Mouse (Mus musculus): Measurements from ENCODE around the gene Calm3.
"Not testable (repeated sequence)": the region's sequence is repeated elsewhere in the genome, so short reads cannot be mapped to it uniquely, and the experiment has no call there.

Calm3 gene

DNA sequence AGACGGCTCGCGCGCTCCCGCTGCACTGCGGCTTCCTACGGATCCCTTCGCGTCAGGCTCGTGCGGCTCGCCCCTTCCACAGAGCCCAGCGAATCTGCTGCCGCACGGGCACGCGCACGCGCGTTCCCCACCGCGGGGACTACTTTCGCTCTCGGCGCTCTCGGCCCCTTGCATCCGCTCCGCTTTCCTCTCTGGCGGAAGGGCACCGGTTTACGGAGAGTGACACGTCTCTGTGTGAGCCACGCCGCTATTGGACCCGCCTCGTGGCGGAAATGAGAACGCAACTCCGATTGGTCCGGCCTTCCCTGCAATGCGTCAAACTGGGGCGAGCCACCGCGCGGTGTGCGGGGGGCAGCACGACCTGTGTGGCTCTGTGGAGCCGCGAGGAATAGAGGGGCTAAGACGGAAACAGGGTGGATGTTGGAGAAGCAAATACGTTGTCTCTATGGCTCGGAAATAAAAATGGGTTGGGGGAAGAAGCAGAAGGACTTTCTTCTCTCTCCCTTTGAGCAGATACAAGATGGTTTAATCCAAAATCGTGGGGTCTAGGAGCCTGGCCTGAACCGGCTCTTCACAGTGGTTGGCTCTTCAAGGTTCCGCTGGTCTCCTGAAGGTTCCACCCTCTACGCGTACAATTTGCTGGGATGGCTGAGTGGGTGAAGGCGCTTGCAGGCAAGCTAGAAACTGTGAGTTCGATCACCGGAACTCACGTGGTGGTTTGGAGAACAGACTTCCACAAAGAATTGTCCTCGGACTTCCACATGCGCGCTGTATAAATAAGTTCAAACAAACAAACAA lies at the start of gene Calm3:
TSS of gene Calm3 (minus strand) at position 78 of the 798 bp plus-strand sequence.
- peak; percentile 99 to 100 for DNase-seq (ENCODE audit: low spot score in 2 of 2)

- no peak for DNase-seq (ENCODE audit: low spot score in 2 of 2)
Measured at GRCm38 (mm10) chr7:16971160-16971559, 47.2 kb upstream of the Calm3 start.

- DNase-seq (ENCODE audit: low spot score in 2 of 2) = no peak
Measured at GRCm38 (mm10) chr7:16968414-16968813, 44.5 kb upstream of the Calm3 start.

- DNase-seq (ENCODE audit: low spot score in 2 of 2) = no peak
Measured at GRCm38 (mm10) chr7:16961678-16962077, 37.8 kb upstream of the Calm3 start.

DNA sequence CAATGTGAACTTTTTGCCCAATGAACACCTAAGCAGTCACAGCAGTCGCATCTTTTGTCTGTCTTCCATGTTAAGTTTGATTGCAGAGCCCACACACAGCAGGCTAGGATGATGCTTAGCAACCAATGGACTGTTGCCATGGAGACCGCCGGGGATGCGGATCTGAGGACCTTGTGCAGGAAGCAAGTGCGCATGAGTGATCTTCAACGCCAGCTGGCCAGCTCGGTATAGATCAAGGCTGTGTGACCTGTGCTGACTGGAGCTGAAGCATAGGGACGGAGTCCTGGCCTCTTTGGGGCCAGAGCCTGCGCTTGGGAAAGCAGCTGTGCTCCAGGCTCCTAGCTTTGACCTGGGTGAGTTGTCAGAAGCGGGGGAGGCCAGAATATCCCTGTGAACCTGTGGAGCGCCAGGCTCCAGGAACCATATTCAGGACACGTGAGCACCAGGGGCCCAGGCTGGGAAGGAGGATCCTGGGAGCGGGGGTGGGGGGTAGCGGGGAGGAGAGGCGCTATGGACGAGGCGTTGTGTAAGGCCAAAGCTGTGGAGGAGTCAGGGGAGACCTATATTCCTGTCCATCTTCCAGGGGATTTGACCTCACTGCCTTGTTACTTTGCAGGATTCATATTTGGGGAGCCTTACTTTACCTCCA lies 35.7 kb upstream of the Calm3 start, which contains the start of gene Pnmal1:
TSS of gene Pnmal1 (plus strand) at position 141 of the 649 bp plus-strand sequence.
- DNase-seq (ENCODE audit: low spot score in 2 of 2) = peak in 1 of 2 experiments; percentile 68

- no peak for DNase-seq (ENCODE audit: low spot score in 2 of 2)
Measured at GRCm38 (mm10) chr7:16956410-16957265, 32.7 kb upstream of the Calm3 start.

GRCm38 (mm10) chr7:16955712-16956111 lies 31.8 kb upstream of the Calm3 start:
- no peak for DNase-seq (ENCODE audit: low spot score in 2 of 2)

DNA sequence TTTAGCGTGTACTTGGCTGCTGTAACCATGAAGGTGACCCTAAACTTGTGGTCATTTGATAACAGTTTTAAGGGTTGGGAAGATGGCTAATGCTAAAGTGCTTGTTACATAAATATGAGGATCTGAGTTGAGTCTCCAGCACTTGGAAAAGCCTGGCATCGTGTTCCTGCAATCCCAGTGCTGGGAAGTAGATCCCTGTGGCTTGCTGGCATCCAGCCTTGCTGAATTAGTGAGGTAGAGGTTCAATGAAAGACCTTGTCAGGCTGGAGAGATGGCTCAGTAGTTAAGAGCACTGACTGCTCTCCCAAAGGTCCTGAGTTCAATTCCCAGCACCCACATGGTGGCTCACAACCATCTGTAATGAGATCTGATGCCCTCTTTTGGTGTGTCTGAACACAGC lies 29.9 kb upstream of the Calm3 start:
- not testable (repeated sequence) for DNase-seq (ENCODE audit: low spot score in 2 of 2)

- DNase-seq (ENCODE audit: low spot score in 2 of 2) = peak; percentile 73 to 81
Measured at GRCm38 (mm10) chr7:16950861-16951635, 27.1 kb upstream of the Calm3 start.

DNA sequence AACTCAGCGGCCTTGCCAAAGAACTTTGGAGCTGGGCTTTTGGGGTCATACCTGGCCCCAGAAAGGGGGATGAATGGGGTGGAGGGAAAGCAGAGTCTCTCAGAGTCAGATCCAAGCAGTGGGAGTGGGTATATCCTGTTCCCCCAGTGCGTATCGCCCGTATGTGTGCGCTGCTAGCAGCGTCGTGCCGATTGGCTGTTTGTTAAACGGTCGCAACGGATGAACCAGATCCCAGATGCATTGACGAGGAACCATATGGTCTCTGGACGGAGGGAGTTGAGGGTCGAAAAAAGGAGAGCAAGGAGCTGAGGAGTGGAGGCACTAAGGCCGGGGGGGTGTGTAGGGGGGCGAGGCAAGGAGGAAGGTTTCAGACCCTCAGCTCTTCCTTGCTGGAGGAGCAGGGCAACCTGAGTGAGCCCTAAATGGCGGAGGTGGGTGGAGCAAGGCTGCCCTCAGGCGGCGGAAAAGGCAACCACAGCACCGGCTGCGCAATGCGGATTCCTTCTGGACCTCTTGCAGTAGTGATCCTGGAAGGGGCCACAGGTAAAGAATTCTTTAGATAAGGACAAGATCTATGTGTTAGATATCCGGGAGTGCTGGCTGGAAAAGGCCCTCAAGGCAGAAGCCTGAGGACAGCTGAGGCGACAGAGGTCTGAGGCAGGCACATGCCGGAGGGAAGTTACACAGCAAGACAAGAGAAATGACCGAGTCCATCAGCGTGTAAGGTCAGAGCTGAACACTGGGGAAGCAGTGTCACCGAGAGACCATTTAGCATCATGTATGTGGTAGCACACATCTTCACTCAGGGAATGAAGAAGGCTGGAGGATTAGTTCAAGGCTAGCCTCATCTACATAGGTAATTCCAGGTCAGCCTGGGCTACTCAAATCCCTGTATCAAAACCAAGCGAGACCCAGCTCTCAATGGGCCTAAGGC lies 26.3 kb upstream of the Calm3 start:
- DNase-seq (ENCODE audit: low spot score in 2 of 2) = peak in 1 of 2 experiments; percentile 62

GRCm38 (mm10) chr7:16948923-16949458 lies 25.1 kb upstream of the Calm3 start:
- no peak for DNase-seq (ENCODE audit: low spot score in 2 of 2)

- DNase-seq (ENCODE audit: low spot score in 2 of 2) = peak in 1 of 2 experiments; percentile 36
Measured at GRCm38 (mm10) chr7:16947959-16948361, 24.0 kb upstream of the Calm3 start.

DNA sequence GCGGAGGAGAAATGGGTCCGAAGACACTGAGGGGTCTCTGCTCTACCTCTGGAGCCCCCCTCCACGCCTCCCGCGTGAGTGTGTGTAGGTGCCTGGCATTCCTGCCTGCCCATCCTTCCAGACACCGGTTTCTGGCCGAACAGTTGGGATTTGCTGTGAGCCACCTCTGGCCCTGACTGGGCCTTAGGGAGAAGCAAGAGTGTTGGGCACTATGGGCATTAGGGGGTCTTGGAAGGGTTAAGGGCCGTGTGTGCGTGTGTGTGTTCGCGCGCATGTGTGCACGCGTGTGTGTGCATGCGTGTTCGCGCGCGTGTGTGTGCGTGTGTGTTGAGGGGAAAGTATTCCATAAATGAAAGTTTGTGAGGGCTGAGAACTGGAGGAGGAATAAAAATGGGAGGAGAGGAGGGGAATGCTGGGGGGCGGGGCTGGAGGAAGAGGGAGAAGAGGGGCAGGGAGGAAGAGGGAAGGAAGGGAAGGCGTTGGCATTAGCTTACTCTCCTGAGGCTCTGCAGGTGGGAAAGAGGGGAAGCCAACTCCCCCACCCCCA lies 23.5 kb upstream of the Calm3 start:
- no peak for DNase-seq (ENCODE audit: low spot score in 2 of 2)

DNA sequence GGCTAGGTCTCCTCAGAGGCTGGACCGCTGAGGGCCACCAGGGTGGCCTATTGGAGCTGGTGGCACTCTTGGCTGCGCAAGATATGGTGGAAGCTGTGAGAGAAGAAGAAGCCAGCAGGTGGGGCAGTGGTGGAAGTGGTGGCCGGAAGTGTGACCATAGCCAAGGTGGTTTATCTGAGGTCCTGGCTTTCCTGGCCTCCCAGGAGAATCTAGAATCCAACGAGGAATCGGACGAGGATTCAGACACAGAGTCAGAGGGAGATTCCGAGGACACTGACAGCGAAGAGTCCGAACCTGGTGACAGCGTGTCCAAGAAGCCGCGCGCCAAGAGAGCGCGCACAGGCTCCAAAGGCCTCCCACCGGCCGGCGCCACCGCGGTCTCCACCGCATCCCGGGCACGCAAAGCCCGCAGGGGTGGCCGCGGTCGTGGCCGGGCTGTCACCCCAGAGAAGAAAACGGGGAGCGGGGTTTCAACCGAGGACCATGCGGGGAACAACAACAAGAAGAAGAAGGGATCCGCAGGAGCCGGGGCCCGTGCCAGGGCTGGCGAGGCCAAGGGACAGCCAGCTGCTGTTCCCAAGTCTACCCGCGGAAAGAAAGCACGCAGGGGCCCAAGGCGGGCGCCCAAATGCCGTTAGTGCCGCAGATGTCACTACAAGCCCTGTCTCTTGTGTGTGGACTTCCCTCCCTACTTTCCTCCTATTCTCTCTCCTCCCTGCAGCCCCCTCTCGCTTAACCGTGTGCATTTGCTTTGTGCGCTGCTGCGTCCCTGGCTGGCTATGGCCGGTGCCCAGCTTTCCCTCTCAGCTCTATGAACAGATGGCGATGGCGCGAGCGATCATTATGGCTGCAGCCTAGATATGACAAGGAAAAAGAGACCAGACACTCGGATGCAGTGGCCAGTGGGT lies 22.8 kb upstream of the Calm3 start:
- DNase-seq (ENCODE audit: low spot score in 2 of 2) = no peak

GRCm38 (mm10) chr7:16945419-16945818 lies 21.5 kb upstream of the Calm3 start:
- DNase-seq (ENCODE audit: low spot score in 2 of 2) = no peak

GRCm38 (mm10) chr7:16944808-16945315 lies 20.9 kb upstream of the Calm3 start:
- no peak for DNase-seq (ENCODE audit: low spot score in 2 of 2)

GRCm38 (mm10) chr7:16944061-16944807 lies 20.3 kb upstream of the Calm3 start, which contains the start of gene Pnmal2:
Gene Pnmal2 (plus strand): TSS chr7:16944682.
- peak; percentile 79 to 81 for DNase-seq (ENCODE audit: low spot score in 2 of 2)

Data from urinary bladder, postnatal 4 days (tissue).